Mouse (Mus musculus) right cerebral cortex, postnatal 4 days (tissue): ENCODE measurements around the gene Ppp2r3a.

Source experiments
- DNase-seq: peaks from one replicate; pipeline ENCODE4 v3.0.0-alpha.2; 2022

Ppp2r3a gene

GRCm38 (mm10) chr9:101073041-101073986 is 178.3 kb downstream of the Ppp2r3a start:
- peak; percentile 100 for DNase-seq

- DNase-seq, result no peak
Measured at GRCm38 (mm10) chr9:101072506-101072905, 179.1 kb downstream of the Ppp2r3a start.

GRCm38 (mm10) chr9:101069781-101070180 is 181.8 kb downstream of the Ppp2r3a start:
- no peak for DNase-seq

- no peak for DNase-seq
Measured at GRCm38 (mm10) chr9:101065076-101065602, 186.5 kb downstream of the Ppp2r3a start.

- no peak for DNase-seq
Measured at GRCm38 (mm10) chr9:101062253-101062780, 189.3 kb downstream of the Ppp2r3a start.

GRCm38 (mm10) chr9:101061035-101061434 is 190.6 kb downstream of the Ppp2r3a start:
- no peak for DNase-seq

GRCm38 (mm10) chr9:101057156-101057555 is 194.4 kb downstream of the Ppp2r3a start:
- DNase-seq, result no peak
